Mouse (Mus musculus) macrophage (primary cell): ENCODE measurements around the gene Nr1i3. TPM values are rescaled to one million over a fixed set of nuclear protein-coding genes. Genes with fewer than 3 reads are reported as not detected.

Source experiments
- H3K27ac ChIP-seq: fragments of 350-480 bp; formaldehyde crosslinking; 2 replicates; pipeline ENCODE4 v1.9.0; 2021
- H3K36me3 ChIP-seq: fragments of 350-480 bp; formaldehyde crosslinking; 2 replicates; pipeline ENCODE4 v1.9.0; 2021; ENCODE audit errors: inconsistent target
- H3K4me3 ChIP-seq: fragments of 350-480 bp; formaldehyde crosslinking; 2 replicates; pipeline ENCODE4 v1.9.0; 2021; ENCODE audit errors: inconsistent target
- H3K79me2 ChIP-seq: fragments of 350-480 bp; formaldehyde crosslinking; 2 replicates; pipeline ENCODE4 v1.9.0; 2021; ENCODE audit errors: inconsistent target
- WGBS: methylation state at CpG from one replicate; pipeline ENCODE4 v1.1.7; 2026; ENCODE audit warnings: inconsistent platforms; ENCODE audit not compliant: missing documents; 5-methylcytosine and 5-hydroxymethylcytosine counted together
- polyA plus RNA-seq: library from polyadenylated mRNA; stranded (reverse); fragments of 250-400 nt; gene quantifications from 3 replicates; pipeline ENCODE4 v1.2.4, GENCODE M21; 2018; ENCODE audit warnings: inconsistent platforms

The Nr1i3 gene
- polyA plus RNA-seq, 1 experiment from 2014 or later = 0.13 TPM

GRCm38 (mm10) chr1:171248386-171249226 lies 34.8 kb downstream of the Nr1i3 start:
- H3K4me3 ChIP-seq = no peak overlapping the region
- H3K36me3 ChIP-seq = peaks cover 15% of the 10 kb centered on the region; the same call in 1 of the 2 replicates
- 71% methylated on average over 2 of the region's 3 CpGs for WGBS
- peaks cover 32% of the 10 kb centered on the region for H3K79me2 ChIP-seq
- H3K27ac ChIP-seq = no peak overlapping the region

- Histone ChIP-seq H3K36me3 (0 out of 2 replicates have a peak, but pooled peaks cover 4% of the 10 kb centered on the region), H3K79me2 (peaks cover 18% of the 10 kb centered on the region), H3K27ac (no peak within 1 kb of the TSS), H3K4me3 (no peak within 1 kb of the TSS)
- WGBS = 35% methylated on average over 5 of the region's 5 CpGs
Measured at GRCm38 (mm10) chr1:171249913-171250600, 36.3 kb downstream of the Nr1i3 start, which contains the start of gene Adamts4. TSS of gene Adamts4 (plus strand) at chr1:171250421.

GRCm38 (mm10) chr1:171250680-171251593 lies 37.2 kb downstream of the Nr1i3 start, which contains the start of gene Ndufs2:
TSS of gene Ndufs2 (minus strand) at chr1:171251388.
- H3K27ac ChIP-seq = no peak within 1 kb of the TSS
- 64% methylated on average over 26 of the region's 26 CpGs for WGBS
- peaks cover 9% of the 10 kb centered on the region for H3K79me2 ChIP-seq
- H3K36me3 ChIP-seq = no peaks in the 10 kb centered on the region
- no peak within 1 kb of the TSS for H3K4me3 ChIP-seq

- Histone ChIP-seq H3K27ac (no peak overlapping the region), H3K36me3 (no peaks in the 10 kb centered on the region), H3K79me2 (peaks cover under 1% of the 10 kb centered on the region), H3K4me3 (no peak overlapping the region)
- WGBS = 65% methylated on average over 11 of the region's 13 CpGs
Measured at GRCm38 (mm10) chr1:171251594-171252324, 38.0 kb downstream of the Nr1i3 start.

- Histone ChIP-seq H3K4me3 (no peak overlapping the region), H3K27ac (no peak overlapping the region), H3K36me3 (no peaks in the 10 kb centered on the region), H3K79me2 (no peaks in the 10 kb centered on the region)
- 91% methylated on average over 17 of the region's 17 CpGs for WGBS
Measured at GRCm38 (mm10) chr1:171252415-171252814, 38.6 kb downstream of the Nr1i3 start.

GRCm38 (mm10) chr1:171256095-171256818 lies 42.5 kb downstream of the Nr1i3 start:
- Histone ChIP-seq H3K79me2 (no peaks in the 10 kb centered on the region), H3K27ac (no peak overlapping the region), H3K36me3 (no peaks in the 10 kb centered on the region), H3K4me3 (no peak overlapping the region)
- WGBS = 93% methylated on average over 23 of the region's 24 CpGs

- 61% methylated on average over 13 of the region's 15 CpGs for WGBS
- no peak overlapping the region for H3K27ac ChIP-seq
- H3K79me2 ChIP-seq = no peaks in the 10 kb centered on the region
- H3K4me3 ChIP-seq = no peak overlapping the region
- H3K36me3 ChIP-seq = no peaks in the 10 kb centered on the region
Measured at GRCm38 (mm10) chr1:171256937-171257548, 43.3 kb downstream of the Nr1i3 start.

- H3K27ac ChIP-seq = no peak overlapping the region
- no peak overlapping the region for H3K4me3 ChIP-seq
- 91% methylated on average over 9 of the region's 9 CpGs for WGBS
- no peaks in the 10 kb centered on the region for H3K36me3 ChIP-seq
- H3K79me2 ChIP-seq = no peaks in the 10 kb centered on the region
Measured at GRCm38 (mm10) chr1:171257781-171258180, 44.0 kb downstream of the Nr1i3 start.

GRCm38 (mm10) chr1:171258921-171259320 lies 45.2 kb downstream of the Nr1i3 start:
- Histone ChIP-seq H3K36me3 (no peaks in the 10 kb centered on the region), H3K79me2 (no peaks in the 10 kb centered on the region), H3K4me3 (no peak overlapping the region), H3K27ac (no peak overlapping the region)
- 73% methylated on average over 15 of the region's 17 CpGs for WGBS

- Histone ChIP-seq H3K27ac (no peak overlapping the region), H3K4me3 (no peak overlapping the region), H3K79me2 (no peaks in the 10 kb centered on the region), H3K36me3 (no peaks in the 10 kb centered on the region)
- WGBS = 39% methylated on average over 3 of the region's 3 CpGs
Measured at GRCm38 (mm10) chr1:171260316-171260715, 46.5 kb downstream of the Nr1i3 start.

GRCm38 (mm10) chr1:171262594-171263130 lies 48.9 kb downstream of the Nr1i3 start:
- Histone ChIP-seq H3K79me2 (no peaks in the 10 kb centered on the region), H3K36me3 (no peaks in the 10 kb centered on the region), H3K4me3 (no peak overlapping the region), H3K27ac (no peak overlapping the region)
- under 1% methylated on average over 8 of the region's 8 CpGs for WGBS

- Histone ChIP-seq H3K36me3 (no peaks in the 10 kb centered on the region), H3K79me2 (no peaks in the 10 kb centered on the region), H3K27ac (no peak overlapping the region), H3K4me3 (no peak overlapping the region)
- WGBS = no CpG with 5 or more reads among the region's 2 CpGs
Measured at GRCm38 (mm10) chr1:171263185-171263611, 49.4 kb downstream of the Nr1i3 start.
